Mouse (Mus musculus): Measurements from ENCODE around the gene Olfr340. TPM values are rescaled to one million over a fixed set of nuclear protein-coding genes. Genes with fewer than 3 reads are reported as not detected.
"Not testable (repeated sequence)": the region's sequence is repeated elsewhere in the genome, so short reads cannot be mapped to it uniquely, and the experiment has no call there.

Olfr340 gene
- polyA plus RNA-seq (2014; fragmentation: Nextera tagmentation; extraction: Ambion mirVana), result not detected in 2 replicates

- peaks cover 2% of the 10 kb centered on the region; the same call in 1 of the 2 replicates for H3K9me3 ChIP-seq (ENCODE audit: control insufficient read depth, low read length)
- H3K4me3 ChIP-seq (ENCODE audit: low read depth, low read length), result no peak within 1 kb of the TSS
- no peak within 1 kb of the TSS for H3K4me2 ChIP-seq
- DNase-seq (ENCODE audit: low spot score) (no peak), ATAC-seq (replicated peaks; ENCODE audit: low FRiP score) (no peak)
- no peaks in the 10 kb centered on the region for H3K36me3 ChIP-seq (ENCODE audit: control insufficient read depth, insufficient read depth, low read length)
- H3K27ac ChIP-seq (ENCODE audit: low read depth, low read length), result no peak within 1 kb of the TSS
- no peak within 1 kb of the TSS for H3K9ac ChIP-seq (ENCODE audit: low read depth, low read length)
- WGBS, result 58% methylated on average over 1 of the region's 1 CpGs
- no peaks in the 10 kb centered on the region for H3K27me3 ChIP-seq (replicated peaks; ENCODE audit: control insufficient read depth, insufficient read depth, low read length)
- H3K4me1 ChIP-seq (replicated peaks; ENCODE audit: control insufficient read depth, insufficient read depth, low read length), result no peaks in the 10 kb centered on the region
Measured at GRCm38 (mm10) chr2:36452287-36452686, at the start of gene Olfr340. Gene Olfr340 (plus strand): TSS chr2:36452587.

- H3K4me3 ChIP-seq (ENCODE audit: low read depth, low read length); DNase-seq (ENCODE audit: low spot score); H3K27me3 ChIP-seq (replicated peaks; ENCODE audit: control insufficient read depth, insufficient read depth, low read length); ATAC-seq (replicated peaks; ENCODE audit: low FRiP score); H3K36me3 ChIP-seq (ENCODE audit: control insufficient read depth, insufficient read depth, low read length); H3K4me2 ChIP-seq; H3K9ac ChIP-seq (ENCODE audit: low read depth, low read length); H3K27ac ChIP-seq (ENCODE audit: low read depth, low read length); H3K4me1 ChIP-seq (replicated peaks; ENCODE audit: control insufficient read depth, insufficient read depth, low read length); H3K9me3 ChIP-seq (ENCODE audit: control insufficient read depth, low read length): not testable (repeated sequence)
- 81% methylated on average over 3 of the region's 3 CpGs for WGBS
Measured at GRCm38 (mm10) chr2:36415174-36415573, 37.2 kb upstream of the Olfr340 start.

DNA sequence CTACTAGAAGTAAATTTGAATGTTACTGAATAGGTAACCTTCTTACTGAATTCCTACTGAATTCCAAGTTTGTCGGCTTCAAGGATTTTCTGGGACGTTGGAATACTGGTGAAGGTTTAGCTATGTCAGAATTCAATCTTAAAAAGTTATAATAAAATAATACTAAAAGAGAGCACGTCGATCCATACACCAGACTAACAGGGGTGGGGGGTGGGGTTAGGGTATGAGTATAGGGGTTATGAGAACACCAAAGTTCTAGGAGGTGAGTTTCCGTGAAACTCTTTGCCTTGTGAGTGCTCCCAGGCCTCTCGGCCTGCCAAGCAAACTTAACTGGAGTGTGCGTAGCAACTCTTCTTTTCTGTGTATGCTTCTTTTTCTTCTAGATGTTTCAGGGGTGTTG, 36.8 kb upstream of the Olfr340 start:
- not testable (repeated sequence) for H3K4me2 ChIP-seq; H3K9me3 ChIP-seq (ENCODE audit: control insufficient read depth, low read length); H3K9ac ChIP-seq (ENCODE audit: low read depth, low read length); DNase-seq (ENCODE audit: low spot score); H3K4me3 ChIP-seq (ENCODE audit: low read depth, low read length); H3K36me3 ChIP-seq (ENCODE audit: control insufficient read depth, insufficient read depth, low read length); ATAC-seq (replicated peaks; ENCODE audit: low FRiP score); H3K4me1 ChIP-seq (replicated peaks; ENCODE audit: control insufficient read depth, insufficient read depth, low read length); H3K27ac ChIP-seq (ENCODE audit: low read depth, low read length); H3K27me3 ChIP-seq (replicated peaks; ENCODE audit: control insufficient read depth, insufficient read depth, low read length)
- WGBS, result 83% methylated on average over 7 of the region's 7 CpGs

- Histone ChIP-seq H3K4me3 (ENCODE audit: low read depth, low read length) (no peak within 1 kb of the TSS), H3K27me3 (replicated peaks; ENCODE audit: control insufficient read depth, insufficient read depth, low read length) (no peaks in the 10 kb centered on the region), H3K9me3 (ENCODE audit: control insufficient read depth, low read length) (no peaks in the 10 kb centered on the region; the same call in 1 of the 2 replicates), H3K9ac (ENCODE audit: low read depth, low read length) (no peak within 1 kb of the TSS), H3K4me2 (no peak within 1 kb of the TSS), H3K36me3 (ENCODE audit: control insufficient read depth, insufficient read depth, low read length) (no peaks in the 10 kb centered on the region), H3K4me1 (replicated peaks; ENCODE audit: control insufficient read depth, insufficient read depth, low read length) (no peaks in the 10 kb centered on the region), H3K27ac (ENCODE audit: low read depth, low read length) (no peak within 1 kb of the TSS)
- ATAC-seq (replicated peaks; ENCODE audit: low FRiP score) (no peak), DNase-seq (ENCODE audit: low spot score) (no peak)
- WGBS, result 77% methylated on average over 3 of the region's 3 CpGs
Measured at GRCm38 (mm10) chr2:36418647-36419046, 33.7 kb upstream of the Olfr340 start, which contains the start of gene Olfr339. Gene Olfr339 (plus strand): TSS chr2:36418947.

- no peak overlapping the region for H3K4me3 ChIP-seq (ENCODE audit: low read depth, low read length)
- no peaks in the 10 kb centered on the region for H3K27me3 ChIP-seq (replicated peaks; ENCODE audit: control insufficient read depth, insufficient read depth, low read length)
- no peak overlapping the region for H3K9ac ChIP-seq (ENCODE audit: low read depth, low read length)
- H3K27ac ChIP-seq (ENCODE audit: low read depth, low read length), result no peak overlapping the region
- H3K4me2 ChIP-seq, result no peak overlapping the region
- no peaks in the 10 kb centered on the region; the same call in 1 of the 2 replicates for H3K9me3 ChIP-seq (ENCODE audit: control insufficient read depth, low read length)
- ATAC-seq (replicated peaks; ENCODE audit: low FRiP score) (no peak), DNase-seq (ENCODE audit: low spot score) (no peak)
- H3K4me1 ChIP-seq (replicated peaks; ENCODE audit: control insufficient read depth, insufficient read depth, low read length), result no peaks in the 10 kb centered on the region
- H3K36me3 ChIP-seq (ENCODE audit: control insufficient read depth, insufficient read depth, low read length), result no peaks in the 10 kb centered on the region
Measured at GRCm38 (mm10) chr2:36473634-36474033, 21.2 kb downstream of the Olfr340 start.

- Histone ChIP-seq H3K27me3 (replicated peaks; ENCODE audit: control insufficient read depth, insufficient read depth, low read length) (no peaks in the 10 kb centered on the region), H3K4me2 (no peak within 1 kb of the TSS), H3K4me3 (ENCODE audit: low read depth, low read length) (no peak within 1 kb of the TSS), H3K4me1 (replicated peaks; ENCODE audit: control insufficient read depth, insufficient read depth, low read length) (no peaks in the 10 kb centered on the region), H3K36me3 (ENCODE audit: control insufficient read depth, insufficient read depth, low read length) (no peaks in the 10 kb centered on the region), H3K9me3 (ENCODE audit: control insufficient read depth, low read length) (peaks cover 2% of the 10 kb centered on the region; the same call in 1 of the 2 replicates), H3K9ac (ENCODE audit: low read depth, low read length) (no peak within 1 kb of the TSS), H3K27ac (ENCODE audit: low read depth, low read length) (no peak within 1 kb of the TSS)
- DNase-seq (ENCODE audit: low spot score) (no peak), ATAC-seq (replicated peaks; ENCODE audit: low FRiP score) (no peak)
Measured at GRCm38 (mm10) chr2:36482368-36482767, 30.0 kb downstream of the Olfr340 start, which contains the start of gene Olfr341. Gene Olfr341 (minus strand): TSS chr2:36482468.

Other genes with a start within 250 kb of the Olfr340 start
- 28.6 and 30.3 TPM in 2 replicates for gene Ptgs1, start 222.2 kb upstream of the Olfr340 start, polyA plus RNA-seq (2014; fragmentation: Nextera tagmentation; extraction: Ambion mirVana)
- gene Olfr338, start 79.1 kb upstream of the Olfr340 start, polyA plus RNA-seq (2014; fragmentation: Nextera tagmentation; extraction: Ambion mirVana), result not detected in 2 replicates
- not detected in 2 replicates for gene Olfr339, start 33.6 kb upstream of the Olfr340 start, polyA plus RNA-seq (2014; fragmentation: Nextera tagmentation; extraction: Ambion mirVana)
- gene Olfr341, start 29.9 kb downstream of the Olfr340 start, polyA plus RNA-seq (2014; fragmentation: Nextera tagmentation; extraction: Ambion mirVana), result not detected in 2 replicates
- gene Olfr342, start 72.4 kb downstream of the Olfr340 start, polyA plus RNA-seq (2014; fragmentation: Nextera tagmentation; extraction: Ambion mirVana), result not detected in 2 replicates
- not detected in 2 replicates for gene Olfr344, start 114.1 kb downstream of the Olfr340 start, polyA plus RNA-seq (2014; fragmentation: Nextera tagmentation; extraction: Ambion mirVana)
- gene Olfr345, start 187.5 kb downstream of the Olfr340 start, polyA plus RNA-seq (2014; fragmentation: Nextera tagmentation; extraction: Ambion mirVana), result not detected in 2 replicates
- gene Olfr346, start 233.2 kb downstream of the Olfr340 start, polyA plus RNA-seq (2014; fragmentation: Nextera tagmentation; extraction: Ambion mirVana), result not detected in 2 replicates